8 mouse cellular contexts compared by ENCODE assay signal in the genomic region with DNA sequence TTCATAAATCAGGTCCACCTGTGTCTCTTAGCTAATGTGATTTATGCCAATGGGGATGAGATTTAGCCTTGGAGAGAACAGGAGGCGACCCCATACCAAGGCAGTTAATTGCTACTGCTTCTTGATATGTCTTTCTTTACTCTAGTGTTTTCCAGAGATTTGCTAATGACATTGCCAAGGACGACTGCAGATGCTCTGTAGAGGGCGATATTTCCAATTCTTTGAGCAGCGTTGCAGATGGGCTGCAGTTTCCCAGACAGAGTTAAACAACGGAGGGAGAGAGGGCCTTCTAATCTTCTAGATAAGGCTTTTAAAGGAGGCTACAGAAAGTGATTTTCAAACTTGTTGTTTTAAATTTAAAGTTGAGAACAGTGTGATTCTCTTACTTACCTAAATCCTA.
DNase-seq lines count a peak whose midpoint lies in the region.

No protein-coding gene starts in this region.

- peak; percentile 15 for DNase-seq in adrenal gland, postnatal 14 days
- no peak for DNase-seq in adrenal gland, postnatal 25 days
- DNase-seq in kidney, postnatal 14 days, result peak; percentile 2
- no peak for DNase-seq in kidney, adult 9 months
- DNase-seq in thymus, postnatal 14 days, result peak; percentile 6
- no peak for DNase-seq in thymus, adult 18-20 months
- DNase-seq in yolk sac, embryonic 10.5 days (ENCODE audit: low spot score), result peak; percentile 3
- no peak for DNase-seq in spleen, postnatal 36 days (ENCODE audit: low spot score in 2 of 2)

Comparison
In these comparisons a context has a peak if more than half of its experiments do, and no peak if none do; other contexts are left out.
1. DNase-seq: peak in adrenal gland, postnatal 14 days (single experiment), kidney, postnatal 14 days (single experiment), thymus, postnatal 14 days (single experiment) and yolk sac, embryonic 10.5 days (single experiment); none in adrenal gland, postnatal 25 days (single experiment), kidney, adult 9 months (single experiment), thymus, adult 18-20 months (0 of 2) and spleen, postnatal 36 days (0 of 2).